Mouse (Mus musculus) megakaryocyte, embryonic 14.5 days (primary cell): Measurements from ENCODE around the gene Azin2.

Source experiments
- FLI1 ChIP-seq: IDR thresholded peaks from 2 replicates; pipeline ENCODE4 v1.6.1; 2012; ENCODE audit warnings: low read length, inconsistent platforms, mixed read lengths
- GATA1 ChIP-seq: IDR thresholded peaks from 3 replicates; pipeline ENCODE4 v1.6.1; 2012; ENCODE audit warnings: mixed read lengths, low read length, inconsistent platforms, borderline replicate concordance

- TF ChIP-seq GATA1 (no peak), FLI1 (no peak)
These were observed 45.1 kb downstream of the Azin2 start for GRCm38 (mm10) chr4:128917119-128917518.
